Mouse (Mus musculus) embryonic stem cell, embryonic (primary cell): ENCODE results near the gene Enah.

Source experiments
- CTCF ChIA-PET, 4 experiments: fragments of 300-600 bp in 2 of 4; fragments of 350-600 bp in 2 of 4; sonication (Branson Sonifier 250); formaldehyde crosslinking; loops; one replicate each; lab custom pipeline; 2022; ENCODE audit warnings: inconsistent platforms in 2 of 4; lab: Charles Lee
- POLR2A ChIA-PET, 4 experiments: fragments of 300-600 bp in 2 of 4; fragments of 350-600 bp in 2 of 4; sonication (Branson Sonifier 250); formaldehyde crosslinking; loops; one replicate each; lab custom pipeline; 2022; ENCODE audit warnings: antibody characterized with exemption in 4 of 4, inconsistent platforms in 1 of 4; lab: Charles Lee

Gene Enah

GRCm38 (mm10) chr1:181951266-181951665, 68.5 kb downstream of the Enah start:
- POLR2A ChIA-PET: interaction anchor here in 3 of 4 experiments (0.9 to 4.6 kb wide), 20 partner anchors 7 to 231 kb away, joined by 3 to 48 read pairs (median 4); no protein-coding TSS in a partner anchor

DNA sequence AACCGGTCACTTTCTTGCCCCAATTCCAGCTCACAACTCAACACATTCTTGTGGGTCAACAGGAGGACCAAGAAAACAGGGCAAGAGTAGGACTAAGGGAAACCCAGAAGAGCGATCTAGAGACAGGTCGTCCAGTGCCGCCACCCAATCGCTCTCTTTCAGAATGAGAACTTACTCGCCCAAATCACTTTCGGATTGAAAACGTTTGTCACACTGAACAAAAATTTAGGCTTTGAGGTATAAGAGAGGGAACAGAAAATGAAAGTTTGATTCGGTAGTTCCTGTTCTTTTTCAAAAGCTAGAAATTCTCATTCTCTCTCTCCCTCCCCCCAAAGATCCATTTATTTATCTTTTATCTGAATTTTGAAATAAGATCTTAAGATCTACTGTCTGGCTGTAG, 69.1 kb downstream of the Enah start:
- CTCF ChIA-PET: interaction anchor here in 2 of 4 experiments (0.6 to 1.3 kb wide), 2 partner anchors 62 to 717 kb away, joined by 3 to 4 read pairs; no protein-coding TSS in a partner anchor
- POLR2A ChIA-PET: interaction anchor here in 3 of 4 experiments (0.7 to 4.6 kb wide), 24 partner anchors 9 to 232 kb away, joined by 3 to 48 read pairs (median 4); no protein-coding TSS in a partner anchor

More at GRCm38 (mm10) chr1:181951266-181951665, 68.5 kb downstream of the Enah start:
- CTCF ChIA-PET: interaction anchor here in 1 of 4 experiments (0.6 kb wide), 1 partner anchor 717 kb away, joined by 3 read pairs; no protein-coding TSS in a partner anchor

DNA sequence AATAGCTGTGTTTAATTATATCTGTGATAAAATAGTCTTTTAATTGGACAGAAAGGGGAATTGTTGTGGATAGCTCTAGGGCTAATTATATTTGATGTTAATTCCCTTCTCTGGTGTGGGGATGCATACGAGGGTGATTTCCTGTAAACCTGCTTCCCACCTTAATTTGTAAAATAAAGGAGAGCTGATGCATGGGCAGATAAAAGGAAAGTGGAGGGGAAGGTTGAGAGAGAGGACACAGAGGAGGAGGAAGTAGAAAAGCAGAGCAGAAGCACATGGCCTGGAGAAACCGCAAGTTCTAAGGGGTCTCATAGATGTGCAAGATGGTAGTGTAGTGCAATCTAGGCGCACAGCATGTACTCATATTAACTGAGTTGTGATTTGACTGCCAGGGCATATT, 71.6 kb downstream of the Enah start:
- ChIA-PET POLR2A (interaction anchor here in 3 of 4 experiments (0.6 to 4.6 kb wide), 13 partner anchors 11 to 147 kb away, joined by 3 to 21 read pairs (median 3); no protein-coding TSS in a partner anchor), CTCF (interaction anchor here in 1 of 4 experiments (0.6 to 0.7 kb wide), 2 partner anchors 70 to 402 kb away, joined by 3 read pairs; no protein-coding TSS in a partner anchor)

GRCm38 (mm10) chr1:181937064-181937463, 82.7 kb downstream of the Enah start:
- ChIA-PET CTCF (interaction anchor here in 2 of 4 experiments (1.0 to 1.2 kb wide), 2 partner anchors 16 to 48 kb away, joined by 3 to 4 read pairs; no protein-coding TSS in a partner anchor), POLR2A (interaction anchor here in 3 of 4 experiments (0.9 to 2.4 kb wide), 10 partner anchors 8 to 16 kb away, joined by 3 to 21 read pairs (median 3); no protein-coding TSS in a partner anchor)

- CTCF ChIA-PET: no interaction called here
- POLR2A ChIA-PET: interaction anchor here in 2 of 4 experiments (0.6 to 1.9 kb wide), 6 partner anchors 9 to 34 kb away, joined by 3 to 4 read pairs (median 4); no protein-coding TSS in a partner anchor
Observed at GRCm38 (mm10) chr1:181928388-181928787, 91.4 kb downstream of the Enah start.

GRCm38 (mm10) chr1:181923384-181923783, 96.4 kb downstream of the Enah start:
- CTCF ChIA-PET: interaction anchor here in 2 of 4 experiments (0.9 to 2.9 kb wide), 10 partner anchors 34 to 220 kb away, joined by 3 to 9 read pairs (median 4); partner anchors contain the start of gene Srp9 (in 1 of the 2)
- POLR2A ChIA-PET: interaction anchor here (0.6 to 3.5 kb wide), 29 partner anchors 8 to 456 kb away, joined by 3 to 21 read pairs (median 4); partner anchors contain the start of genes Enah (in 1 of the 4) and Srp9 (in 1 of the 4)

- CTCF ChIA-PET: interaction anchor here (0.5 to 2.9 kb wide), 9 partner anchors 15 to 194 kb away, joined by 3 to 9 read pairs (median 4); no protein-coding TSS in a partner anchor
- POLR2A ChIA-PET: interaction anchor here in 3 of 4 experiments (0.9 to 2.9 kb wide), 17 partner anchors 9 to 203 kb away, joined by 3 to 14 read pairs (median 3); partner anchors contain the start of gene Srp9 (in 2 of the 3)
Observed at GRCm38 (mm10) chr1:181921580-181922494, 98.0 kb downstream of the Enah start.

- ChIA-PET POLR2A (interaction anchor here in 1 of 4 experiments (1.3 to 1.9 kb wide), 3 partner anchors 11 to 120 kb away, joined by 3 to 6 read pairs (median 6); no protein-coding TSS in a partner anchor), CTCF (interaction anchor here in 1 of 4 experiments (0.6 to 1.5 kb wide), 2 partner anchors 17 to 23 kb away, joined by 3 read pairs; no protein-coding TSS in a partner anchor)
Observed at GRCm38 (mm10) chr1:181911841-181912240, 107.9 kb downstream of the Enah start.

- CTCF ChIA-PET: interaction anchor here in 3 of 4 experiments (0.6 to 1.4 kb wide), 4 partner anchors 13 to 683 kb away, joined by 3 to 7 read pairs (median 4); no protein-coding TSS in a partner anchor
Observed at GRCm38 (mm10) chr1:181901706-181902373, 118.0 kb downstream of the Enah start.

GRCm38 (mm10) chr1:181900846-181901245, 118.9 kb downstream of the Enah start:
- ChIA-PET CTCF (interaction anchor here (0.6 to 1.4 kb wide), 7 partner anchors 12 to 230 kb away, joined by 3 to 7 read pairs (median 4); no protein-coding TSS in a partner anchor), POLR2A (interaction anchor here (0.6 to 2.3 kb wide), 15 partner anchors 8 to 1097 kb away, joined by 3 to 7 read pairs (median 3); partner anchors contain the start of gene Srp9 (in 1 of the 4))

More at GRCm38 (mm10) chr1:181901706-181902373, 118.0 kb downstream of the Enah start:
- POLR2A ChIA-PET: interaction anchor here in 1 of 4 experiments (0.6 to 1.5 kb wide), 4 partner anchors 11 to 395 kb away, joined by 3 read pairs; no protein-coding TSS in a partner anchor

DNA sequence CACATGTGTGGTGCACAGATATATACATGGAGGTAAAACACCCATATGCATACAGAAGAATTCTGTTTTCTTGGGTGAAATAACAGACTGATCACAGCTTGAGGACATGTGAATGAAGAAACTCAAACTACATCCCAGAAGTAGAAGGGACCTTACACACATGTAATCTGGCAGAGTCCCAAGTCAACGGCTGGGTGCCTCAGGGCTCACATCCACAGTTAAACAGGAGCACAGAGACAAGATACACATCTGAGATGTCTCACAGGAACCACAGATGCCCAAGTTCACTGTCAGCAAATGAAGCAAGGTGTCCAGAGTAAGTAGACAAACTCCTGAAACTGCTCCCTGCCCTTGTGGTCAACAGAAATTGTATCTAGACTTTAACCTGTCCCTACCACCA, 120.8 kb downstream of the Enah start:
- ChIA-PET POLR2A (interaction anchor here in 3 of 4 experiments (0.6 to 2.3 kb wide), 9 partner anchors 8 to 225 kb away, joined by 3 to 6 read pairs (median 3); partner anchors contain the start of gene Srp9 (in 1 of the 3)), CTCF (interaction anchor here (1.1 to 3.6 kb wide), 5 partner anchors 10 to 18 kb away, joined by 3 to 17 read pairs (median 5); no protein-coding TSS in a partner anchor)

DNA sequence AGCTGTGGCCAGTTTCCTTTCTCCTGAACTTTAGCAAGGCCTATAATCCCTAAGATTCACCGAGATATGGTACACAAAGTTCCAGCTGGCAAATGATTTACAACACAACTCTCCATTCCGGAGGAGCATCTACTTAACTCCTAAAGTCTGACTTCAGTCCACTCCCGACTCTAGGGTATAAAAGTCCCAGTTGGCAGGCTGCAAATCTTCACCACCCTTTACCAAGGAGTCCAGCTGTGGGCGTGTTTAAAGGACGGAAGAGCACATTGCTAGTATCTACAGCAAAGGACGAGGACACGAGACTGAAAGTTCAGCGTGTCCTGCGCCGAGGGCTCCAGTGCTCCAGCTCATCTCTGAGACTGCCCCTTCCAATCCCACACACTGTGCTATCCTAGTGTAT, 122.8 kb downstream of the Enah start:
- POLR2A ChIA-PET: interaction anchor here in 3 of 4 experiments (0.7 to 2.3 kb wide), 14 partner anchors 8 to 244 kb away, joined by 3 to 10 read pairs (median 4); partner anchors contain the start of gene Srp9 (in 3 of the 3)
- CTCF ChIA-PET: interaction anchor here in 3 of 4 experiments (0.6 to 3.6 kb wide), 6 partner anchors 8 to 560 kb away, joined by 3 to 17 read pairs (median 6); partner anchors contain the start of gene Srp9 (in 1 of the 3)

- ChIA-PET POLR2A (interaction anchor here (0.5 to 1.6 kb wide), 11 partner anchors 17 to 225 kb away, joined by 3 to 7 read pairs (median 3); no protein-coding TSS in a partner anchor), CTCF (interaction anchor here (0.5 to 2.5 kb wide), 10 partner anchors 12 to 248 kb away, joined by 3 to 13 read pairs (median 6); partner anchors contain the start of gene Srp9 (in 2 of the 4))
Observed at GRCm38 (mm10) chr1:181893721-181894120, 126.1 kb downstream of the Enah start.

DNA sequence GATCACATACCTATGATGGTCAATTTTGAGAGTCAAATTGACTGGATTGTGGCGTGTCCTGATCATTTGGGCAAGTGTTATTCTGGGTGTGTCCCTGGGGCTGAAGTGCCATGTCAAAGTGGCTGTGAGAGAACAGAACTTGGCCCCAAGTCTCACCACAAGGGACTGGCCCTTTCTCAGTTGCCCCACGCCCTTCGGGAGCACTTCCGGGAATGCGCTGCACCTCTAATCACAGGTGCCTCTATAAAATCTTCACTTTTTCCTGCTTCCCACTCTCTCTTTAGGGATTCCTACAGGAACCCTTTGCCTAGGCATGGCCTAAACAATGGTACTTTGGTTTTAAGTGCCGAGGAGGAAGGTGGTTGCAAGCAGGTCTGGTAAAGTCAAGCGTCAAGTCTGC, 130.1 kb downstream of the Enah start:
- CTCF ChIA-PET: interaction anchor here (0.5 to 5.6 kb wide), 53 partner anchors 8 to 567 kb away, joined by 3 to 91 read pairs (median 6); partner anchors contain the start of genes Srp9 (in 4 of the 4) and Lbr (in 1 of the 4)
- POLR2A ChIA-PET: interaction anchor here (0.6 to 2.4 kb wide), 26 partner anchors 8 to 452 kb away, joined by 3 to 12 read pairs (median 4); partner anchors contain the start of genes Srp9 (in 2 of the 4), Fbxo28 (in 1 of the 4) and Lbr (in 1 of the 4)

DNA sequence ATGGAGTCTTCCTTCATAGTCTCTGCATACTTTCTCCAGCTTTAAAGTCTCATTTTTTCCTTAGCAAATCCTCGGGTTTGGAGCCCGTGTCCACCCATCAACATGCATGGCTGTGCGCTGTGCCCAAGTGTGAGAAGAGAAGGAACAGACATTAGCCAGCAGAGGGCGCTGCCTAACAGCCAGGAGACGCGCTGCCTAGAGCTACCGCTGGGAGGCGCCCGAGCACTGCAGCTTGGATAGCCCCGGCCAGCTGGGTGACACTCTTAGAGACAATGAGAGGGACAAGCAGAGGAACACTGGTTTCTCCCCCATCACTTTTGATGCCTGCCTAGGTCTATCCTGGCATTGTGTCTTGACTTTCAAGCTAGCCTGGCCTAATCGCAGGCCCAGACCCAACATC, 131.0 kb downstream of the Enah start:
- POLR2A ChIA-PET: interaction anchor here (0.5 to 2.4 kb wide), 39 partner anchors 9 to 453 kb away, joined by 3 to 12 read pairs (median 4); partner anchors contain the start of genes Srp9 (in 4 of the 4), Fbxo28 (in 1 of the 4) and Lbr (in 1 of the 4)

DNA sequence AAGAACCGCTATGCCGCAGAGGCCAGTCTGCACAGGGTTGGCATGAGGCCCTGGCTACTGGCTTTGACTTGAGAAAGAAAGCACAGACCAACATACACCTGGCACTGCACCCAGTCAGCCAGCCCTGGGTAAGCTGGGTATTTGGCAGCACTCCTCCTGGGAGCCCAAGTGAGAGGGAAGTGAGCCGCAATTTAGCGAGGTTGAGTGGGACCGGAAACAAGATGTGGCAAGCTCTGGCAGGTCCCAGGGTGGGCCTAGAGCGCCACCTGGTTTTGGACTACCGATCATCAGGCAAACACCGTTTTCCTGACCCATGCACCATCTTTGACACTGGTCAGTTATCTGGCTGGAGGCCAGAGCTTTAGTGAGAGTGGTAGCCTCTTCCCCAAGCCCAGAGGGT, 138.3 kb downstream of the Enah start:
- POLR2A ChIA-PET: interaction anchor here in 3 of 4 experiments (0.6 to 2.5 kb wide), 15 partner anchors 9 to 496 kb away, joined by 3 to 11 read pairs (median 4); partner anchors contain the start of gene Srp9 (in 1 of the 3)
- CTCF ChIA-PET: interaction anchor here (0.5 to 3.5 kb wide), 58 partner anchors 10 to 1006 kb away, joined by 3 to 23 read pairs (median 4); partner anchors contain the start of genes Srp9 (in 4 of the 4) and Lbr (in 2 of the 4)

More for the DNA sequence above, 131.0 kb downstream of the Enah start:
- CTCF ChIA-PET: interaction anchor here (0.5 to 5.6 kb wide), 97 partner anchors 9 to 606 kb away, joined by 3 to 91 read pairs (median 5); partner anchors contain the start of genes Srp9 (in 4 of the 4) and Lbr (in 1 of the 4)
